Mouse (Mus musculus) adrenal gland, adult 8-10 months (tissue): Measurements from ENCODE around the gene Gsto2. TPM values are rescaled to one million over a fixed set of nuclear protein-coding genes. Genes with fewer than 3 reads are reported as not detected.
"Not testable (repeated sequence)": the region's sequence is repeated elsewhere in the genome, so short reads cannot be mapped to it uniquely, and the experiment has no call there.

Experiments
- DNase-seq: peaks from one replicate; pipeline ENCODE4 v3.0.0; 2022
- total RNA-seq, 4 experiments: library from RNA; stranded (reverse); gene quantifications; 2 replicates each; pipeline ENCODE4 v1.2.4; 2022

Gsto2 gene
- 1 to 10 TPM; 1.0 to 3.4 (median 1.9) TPM for total RNA-seq

DNA sequence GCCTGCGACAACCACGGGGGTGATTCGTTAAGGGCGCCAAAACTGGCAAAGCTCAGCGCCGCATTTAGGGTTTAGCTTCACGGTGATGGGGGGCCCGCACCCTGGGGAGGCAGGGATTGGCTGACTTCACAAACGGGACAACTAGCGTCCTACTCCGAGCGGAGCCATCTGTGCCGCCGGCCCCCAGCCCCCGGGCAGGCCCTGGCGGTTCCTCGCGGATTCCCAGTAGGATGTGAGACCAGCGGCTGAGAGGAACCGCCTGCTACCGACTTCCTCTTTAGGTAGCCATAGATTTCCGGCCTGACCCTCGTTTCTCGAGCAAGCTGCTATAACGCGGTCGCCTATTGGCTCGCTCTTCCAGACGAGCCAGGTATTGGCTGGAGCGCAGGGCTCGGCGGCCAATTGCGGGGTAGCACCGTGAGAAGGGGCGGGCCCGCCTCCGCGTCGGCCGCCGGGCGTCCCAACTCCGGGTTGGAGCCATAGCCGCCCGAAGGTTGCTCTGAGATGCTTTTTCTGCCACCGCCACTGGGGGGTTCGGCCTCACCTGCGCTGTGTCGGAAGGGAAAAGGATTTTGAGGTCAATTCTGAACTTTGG lies at the start of gene Gsto2:
Gene Gsto2, plus strand, starts transcription at position 182 of the 595 bp plus-strand sequence.
- peak; percentile 91 for DNase-seq

- DNase-seq, result no peak
Measured at GRCm38 (mm10) chr19:47817692-47818091, 47.6 kb upstream of the Gsto2 start.

GRCm38 (mm10) chr19:47820832-47821493 lies 44.4 kb upstream of the Gsto2 start:
- peak; percentile 33 for DNase-seq

GRCm38 (mm10) chr19:47821494-47821872 lies 43.9 kb upstream of the Gsto2 start:
- no peak for DNase-seq

DNA sequence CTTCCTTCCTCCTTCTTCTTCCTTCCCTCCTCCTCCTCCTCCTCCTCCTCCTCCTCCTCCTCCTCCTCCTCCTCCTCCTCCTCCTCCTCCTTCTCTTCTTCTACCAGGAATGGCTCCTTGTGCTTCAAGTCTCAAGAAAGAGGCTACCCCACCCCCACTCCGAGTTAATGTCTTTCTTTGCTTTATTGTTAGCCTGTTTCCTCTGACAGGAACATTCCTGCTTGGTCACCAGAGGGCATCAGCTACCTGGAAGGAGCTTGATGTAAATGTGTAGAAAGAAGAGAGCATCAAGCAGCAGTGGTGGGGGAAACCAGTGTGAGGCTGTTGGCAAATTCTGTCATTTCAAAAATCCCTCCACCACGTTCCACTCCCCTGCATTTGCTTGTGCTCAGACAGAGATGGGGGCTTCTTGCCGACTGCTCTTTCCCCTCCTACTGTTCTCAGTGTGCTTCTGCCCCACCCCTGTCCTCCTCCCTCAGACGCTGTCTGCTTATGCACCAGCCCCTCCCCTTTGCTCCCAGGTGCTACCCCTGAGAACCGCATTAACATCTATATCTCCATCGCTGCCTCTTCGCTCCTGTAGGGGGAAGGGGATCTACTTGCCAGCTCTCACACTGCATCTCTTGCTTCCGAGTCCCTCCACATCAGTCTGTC lies 43.1 kb upstream of the Gsto2 start:
- DNase-seq, result no peak

- DNase-seq, result no peak
Measured at GRCm38 (mm10) chr19:47824026-47824425, 41.3 kb upstream of the Gsto2 start.

GRCm38 (mm10) chr19:47829913-47830450 lies 35.4 kb upstream of the Gsto2 start:
- no peak for DNase-seq

DNA sequence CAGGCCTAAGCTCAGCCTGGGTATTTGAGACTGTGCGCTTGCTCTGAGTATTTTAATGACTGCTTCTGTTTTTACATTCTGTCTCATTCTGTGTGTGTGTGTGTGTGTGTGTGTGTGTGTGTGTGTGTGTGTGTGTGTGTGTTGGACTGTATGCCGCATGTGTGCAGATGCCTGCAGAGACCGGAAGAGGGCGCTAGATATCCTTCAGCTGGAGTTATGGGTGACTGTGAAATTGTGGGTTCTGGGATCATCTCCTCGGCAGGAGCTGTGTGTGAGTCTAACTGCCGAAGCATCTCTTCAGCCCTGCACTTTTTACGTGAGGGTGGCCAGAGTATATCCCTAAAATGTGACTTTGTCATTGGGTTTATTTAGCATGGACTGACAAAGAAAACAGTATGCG lies 34.2 kb upstream of the Gsto2 start:
- DNase-seq, result no peak

DNA sequence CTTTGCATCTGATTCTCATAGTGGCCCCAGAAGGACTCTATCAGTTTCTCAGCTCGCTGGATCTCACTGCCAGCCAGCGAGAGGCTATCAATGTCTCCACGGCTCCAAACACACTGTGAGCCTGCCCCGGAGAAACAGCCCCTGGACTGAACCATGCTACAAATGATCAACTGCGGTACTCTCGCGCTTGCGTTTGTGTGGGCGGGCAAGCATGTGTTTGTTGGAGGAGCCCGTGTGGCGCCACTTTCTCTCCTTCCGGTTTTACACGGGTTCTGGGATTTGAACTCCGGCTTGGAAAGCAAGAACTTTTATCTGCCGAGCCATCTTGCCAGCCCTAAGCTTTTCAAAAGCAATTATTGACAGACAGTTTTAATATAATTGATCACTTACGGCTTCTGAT lies 33.0 kb upstream of the Gsto2 start:
- DNase-seq, result no peak

- no peak for DNase-seq
Measured at GRCm38 (mm10) chr19:47834614-47835013, 30.7 kb upstream of the Gsto2 start.

GRCm38 (mm10) chr19:47835776-47836175 lies 29.6 kb upstream of the Gsto2 start:
- no peak for DNase-seq

GRCm38 (mm10) chr19:47836701-47837526 lies 28.4 kb upstream of the Gsto2 start:
- no peak for DNase-seq

DNA sequence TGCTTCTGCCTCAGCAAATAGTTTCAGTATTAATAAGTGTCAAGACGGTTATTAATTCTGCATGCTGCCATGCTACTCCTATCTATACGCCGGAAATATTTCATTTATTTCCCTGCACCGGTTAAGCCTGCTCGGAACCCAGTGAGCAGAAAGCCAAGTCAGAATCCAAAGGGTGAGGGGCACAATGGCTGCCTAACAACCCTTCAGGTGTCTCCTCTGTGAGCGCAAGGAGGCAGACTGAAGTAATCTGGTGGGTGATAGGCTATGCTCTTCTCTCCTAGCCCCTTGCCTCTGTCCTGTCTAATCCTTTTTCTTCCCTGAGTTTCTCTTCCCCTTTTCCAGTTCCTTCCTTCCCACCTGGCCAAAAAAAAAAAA lies 27.8 kb upstream of the Gsto2 start:
- DNase-seq, result no peak

DNA sequence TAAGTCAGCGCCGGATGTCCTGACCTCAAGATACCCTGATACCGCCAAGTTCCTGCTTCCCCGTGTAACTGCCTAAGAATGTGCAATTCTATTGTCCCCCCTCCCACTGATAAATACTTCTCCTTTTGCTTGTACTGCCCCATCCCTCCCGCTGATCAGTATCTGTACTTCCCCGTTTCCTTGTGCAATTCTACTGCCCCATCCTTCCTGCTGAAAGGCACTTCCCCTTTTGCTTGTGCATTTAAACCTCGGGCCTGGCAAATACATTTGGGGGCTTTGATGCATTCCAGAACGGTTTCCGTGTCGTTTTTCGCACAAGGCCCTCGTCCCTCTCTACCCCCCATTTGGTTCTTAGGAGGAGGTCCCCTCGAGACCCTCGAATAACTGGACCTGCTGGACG lies 24.1 kb upstream of the Gsto2 start:
- not testable (repeated sequence) for DNase-seq

- DNase-seq, result no peak
Measured at GRCm38 (mm10) chr19:47849735-47850134, 15.6 kb upstream of the Gsto2 start.

DNA sequence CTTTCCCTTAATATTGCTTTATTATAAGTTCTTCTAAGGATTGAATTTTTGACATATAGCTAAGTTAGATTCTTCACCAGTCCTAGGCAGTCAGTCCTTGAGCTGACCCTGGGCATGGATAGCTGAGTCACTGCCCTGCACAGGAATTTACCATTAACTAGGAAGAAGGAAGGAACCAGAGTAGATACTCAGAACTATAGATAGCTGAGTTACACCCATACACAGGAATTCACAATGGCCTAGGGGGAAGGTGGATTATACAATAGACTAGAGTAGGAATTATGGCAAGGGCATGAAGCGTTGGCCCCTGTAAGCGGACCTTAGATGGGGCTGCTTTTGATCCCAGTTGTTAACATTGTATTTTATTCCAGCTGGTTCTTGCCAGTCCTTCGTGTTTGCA lies 13.2 kb upstream of the Gsto2 start:
- DNase-seq, result not testable (repeated sequence)

GRCm38 (mm10) chr19:47853053-47853452 lies 12.3 kb upstream of the Gsto2 start:
- no peak for DNase-seq

DNA sequence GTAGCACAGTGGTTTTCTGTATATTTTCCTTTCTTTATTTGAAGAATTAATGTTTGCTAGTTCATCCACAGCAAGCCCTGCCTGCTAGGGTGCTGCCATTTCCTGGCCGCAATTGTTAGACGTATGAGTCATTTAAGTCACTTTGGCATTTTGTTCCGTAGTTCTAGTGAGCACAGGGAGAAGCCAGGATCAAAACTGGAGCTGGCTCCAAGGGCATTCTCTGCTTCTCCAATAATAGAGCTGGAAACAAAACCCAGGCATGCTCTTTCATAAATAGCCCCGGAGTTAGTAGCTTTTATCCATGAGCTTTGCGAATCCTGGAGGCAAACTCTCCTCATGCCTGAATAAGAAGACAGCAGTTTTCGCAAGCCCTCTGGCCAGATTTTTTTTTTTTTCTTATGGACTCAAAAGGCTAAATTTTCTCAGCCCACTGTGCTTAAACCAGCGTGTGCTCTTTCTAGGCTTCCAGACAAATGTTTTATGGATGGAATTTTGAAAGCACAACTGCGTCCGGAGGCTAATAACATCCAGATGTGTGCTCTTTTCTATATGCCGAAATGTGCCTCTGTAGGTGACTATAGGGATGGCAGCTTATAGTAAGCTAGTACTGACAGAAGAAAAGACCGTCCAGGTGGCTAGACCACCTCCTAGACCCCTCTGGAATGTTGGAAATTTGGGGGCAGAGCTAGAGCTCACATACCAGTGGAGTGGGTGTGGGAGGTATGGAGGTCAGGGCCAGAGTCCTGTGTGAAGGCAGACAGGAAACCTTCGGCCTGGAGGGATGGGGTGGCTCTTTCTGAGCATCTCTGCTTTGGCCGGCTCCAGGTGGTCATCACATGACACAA lies 11.2 kb upstream of the Gsto2 start:
- DNase-seq, result peak; percentile 20

DNA sequence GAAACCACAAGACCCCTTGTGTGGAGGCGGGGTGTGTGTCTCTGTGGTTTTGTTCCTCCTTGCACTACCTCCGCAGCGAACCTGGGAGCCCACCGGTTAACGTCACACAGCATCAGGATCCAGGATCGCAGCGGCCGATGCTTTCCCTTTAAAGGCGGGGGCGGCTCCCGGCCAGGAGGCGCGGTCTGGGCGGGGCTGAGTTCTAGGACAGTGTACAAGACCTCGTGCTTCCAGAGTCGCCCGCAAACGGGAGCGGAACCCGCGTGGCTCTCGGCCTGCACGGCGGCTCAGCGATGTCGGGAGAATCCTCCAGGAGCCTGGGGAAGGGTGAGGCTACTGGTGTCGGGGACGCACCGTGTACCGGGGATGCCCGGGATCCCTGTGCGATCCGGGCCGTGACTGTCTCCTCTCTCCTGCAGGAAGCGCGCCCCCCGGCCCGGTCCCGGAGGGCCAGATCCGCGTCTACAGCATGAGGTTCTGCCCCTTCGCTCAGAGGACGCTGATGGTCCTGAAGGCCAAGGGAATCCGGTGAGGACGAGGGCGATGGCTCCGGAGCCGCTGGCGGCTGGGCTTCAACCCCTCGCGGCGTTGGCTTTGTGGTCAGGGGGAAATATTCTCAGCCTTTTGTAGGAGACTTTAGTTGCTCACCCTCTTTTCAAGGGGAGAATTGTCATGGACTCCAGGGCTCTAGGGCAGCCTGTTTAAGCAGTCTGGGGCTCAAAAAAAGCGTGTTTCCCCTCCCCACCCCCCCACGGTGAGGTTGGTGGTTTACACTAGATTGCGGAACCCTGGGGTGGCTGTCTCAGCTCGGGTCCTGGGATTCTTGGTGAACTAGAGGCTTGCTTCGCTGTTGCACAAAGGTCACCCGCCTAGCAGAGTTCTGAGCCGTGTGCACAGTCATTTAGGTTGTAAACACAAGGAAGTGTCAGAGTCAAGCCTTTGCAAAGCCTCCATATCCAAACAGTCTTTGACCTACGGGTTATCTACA lies 10.2 kb upstream of the Gsto2 start, which contains the start of gene Gsto1:
Gene Gsto1, plus strand, starts transcription at position 175 of the 988 bp plus-strand sequence.
- peak; percentile 88 for DNase-seq
